Mouse (Mus musculus) colon, adult 2 months (tissue): Measurements from ENCODE around the gene Pck1. TPM values are rescaled to one million over a fixed set of nuclear protein-coding genes. Genes with fewer than 3 reads are reported as not detected.

Source experiments
- polyA plus RNA-seq: library from polyadenylated mRNA; depleted of rRNA; stranded (reverse); fragments of >200 nt; gene quantifications from 2 replicates; pipeline ENCODE4 v1.2.3, GENCODE M21; 2012; rRNA removed

The Pck1 gene
- polyA plus RNA-seq: 46.5 and 73.1 TPM in 2 replicates

GRCm38 (mm10) chr2:173152436-173153151, at the start of gene Pck1:
Gene Pck1, plus strand, starts transcription at chr2:173153048.

DNA sequence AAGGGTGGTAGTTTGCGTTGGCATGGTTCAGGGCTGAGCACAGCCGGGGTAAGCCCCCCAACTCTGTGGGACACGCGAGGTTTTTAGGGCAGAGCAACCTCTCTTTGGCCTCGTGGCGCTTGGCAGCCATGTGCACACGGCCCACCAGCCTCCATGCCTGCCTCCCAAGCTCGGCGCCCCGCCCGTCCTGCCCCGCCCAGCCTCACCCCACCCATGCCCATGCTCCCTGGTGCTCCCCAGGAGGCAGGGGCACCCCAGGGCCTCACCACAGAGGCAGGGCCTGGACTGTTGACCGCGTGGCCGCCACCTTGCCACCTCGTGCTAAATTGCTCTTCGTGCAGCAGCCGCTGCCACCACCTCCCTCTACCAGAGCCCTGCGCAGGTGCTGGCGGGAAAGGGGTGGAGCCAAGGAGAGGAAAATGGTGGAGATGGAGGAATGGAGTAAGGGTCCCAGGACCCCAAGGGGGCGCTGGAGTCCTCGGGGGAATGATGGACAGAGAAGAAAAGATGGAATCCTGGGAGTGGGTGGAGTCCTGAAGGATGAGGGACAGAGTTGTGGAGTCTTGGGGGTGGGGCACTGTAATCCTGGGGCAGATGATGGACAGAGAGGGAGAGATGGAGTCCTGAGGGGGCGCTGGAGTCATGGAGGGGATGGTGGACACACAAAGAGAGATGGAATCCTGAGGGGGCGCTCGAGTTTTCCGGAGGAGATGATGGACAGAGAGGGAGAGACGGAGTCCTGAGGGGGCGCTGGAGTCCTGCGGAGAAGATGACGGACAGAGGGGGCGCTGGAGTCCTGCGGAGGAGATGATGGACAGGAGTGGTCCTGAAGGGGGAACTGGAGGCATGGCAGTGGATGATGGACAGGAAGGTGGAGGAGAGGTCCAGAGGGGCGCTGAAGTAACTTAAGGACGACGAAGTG, 33.6 kb upstream of the Pck1 start, which contains the start of gene Ctcfl:
Gene Ctcfl, minus strand, starts transcription at position 503 of the 922 bp plus-strand sequence.

Other genes starting within 250 kb of the Pck1 start
- 18.1 and 18.6 TPM in 2 replicates for gene Bmp7, start 212.7 kb upstream of the Pck1 start, polyA plus RNA-seq
- 0.16 and 0.73 TPM in 2 replicates for gene Spo11, start 175.3 kb upstream of the Pck1 start, polyA plus RNA-seq
- gene Rae1, start 152.9 kb upstream of the Pck1 start, polyA plus RNA-seq: 42.1 and 48.5 TPM in 2 replicates
- 105 and 106 TPM in 2 replicates for gene Rbm38, start 132.6 kb upstream of the Pck1 start, polyA plus RNA-seq
- gene Ctcfl, start 33.5 kb upstream of the Pck1 start, polyA plus RNA-seq: 0.15 and 0.29 TPM in 2 replicates
- 16.3 and 16.4 TPM in 2 replicates for gene Zbp1, start 65.9 kb downstream of the Pck1 start, polyA plus RNA-seq
- 104 and 123 TPM in 2 replicates for gene Pmepa1, start 123.5 kb downstream of the Pck1 start, polyA plus RNA-seq